17 mouse cellular contexts compared by ENCODE assay signal in the genomic region with DNA sequence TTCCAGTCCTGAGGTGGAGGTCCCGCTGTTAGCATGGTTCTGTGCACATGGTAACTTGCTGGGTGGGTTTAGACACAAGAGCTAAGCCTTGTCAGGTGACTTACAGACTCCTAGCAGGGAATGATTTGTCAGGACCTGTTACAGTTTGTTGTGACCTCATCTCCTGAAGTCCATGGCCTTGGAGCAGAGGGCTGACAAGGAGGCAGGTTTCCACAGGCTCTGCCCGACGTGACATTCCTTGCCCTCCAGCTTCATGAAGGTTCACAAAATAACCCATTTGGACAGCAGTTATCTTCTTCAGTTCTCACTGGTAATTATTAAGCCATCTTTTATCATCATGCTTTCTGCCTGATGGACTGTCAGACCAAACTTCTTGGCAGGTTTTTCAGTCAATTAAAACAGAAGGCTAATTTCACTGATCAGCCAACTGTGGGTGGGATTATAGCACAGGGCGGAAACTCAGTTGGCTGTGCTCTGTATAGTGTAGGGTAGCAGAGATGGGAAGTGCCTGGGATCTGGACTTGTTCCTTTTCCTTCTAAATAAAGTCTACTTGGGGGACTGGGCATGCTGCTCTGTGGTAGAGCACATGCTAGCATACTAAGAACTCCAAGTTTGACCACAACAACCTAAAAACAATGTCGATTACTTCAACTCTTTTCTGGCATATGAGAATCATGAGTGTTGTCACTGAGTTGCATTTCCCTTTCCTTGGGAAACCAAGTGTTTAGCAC.
DNase-seq lines count a peak whose midpoint lies in the region; ATAC-seq lines count a peak whose summit lies in the region.
"Had no signal": no experiment of that assay in that cellular context is flagged by ENCODE, and none has a peak within 500 bp of the region (broad histone marks: within the 10 kb centered on the region; RNA-seq: fewer than 3 reads in every experiment).

No protein-coding gene starts in this region.

- no peak overlapping the region for H3K9ac ChIP-seq in embryonic facial prominence, embryonic 11.5 days (replicated peaks; ENCODE audit: low read length)
- H3K9ac ChIP-seq: forebrain, embryonic 15.5 days; heart, embryonic 12.5 days; liver, embryonic 14.5 days had no signal

- H3K9me3 ChIP-seq in embryonic facial prominence, embryonic 11.5 days (replicated peaks; ENCODE audit: control insufficient read depth, low read length): no peaks in the 10 kb centered on the region
- H3K9me3 ChIP-seq: forebrain, embryonic 15.5 days; heart, embryonic 12.5 days had no signal

- no peaks in the 10 kb centered on the region for H3K4me1 ChIP-seq in embryonic facial prominence, embryonic 11.5 days (ENCODE audit: control insufficient read depth, insufficient read depth, low read length)
- H3K4me1 ChIP-seq: forebrain, embryonic 15.5 days had no signal

- no peaks in the 10 kb centered on the region for H3K36me3 ChIP-seq in embryonic facial prominence, embryonic 11.5 days (replicated peaks; ENCODE audit: control insufficient read depth, insufficient read depth, low read depth, low read length)
- H3K36me3 ChIP-seq: forebrain, embryonic 15.5 days; heart, embryonic 12.5 days had no signal

- H3K27me3 ChIP-seq in embryonic facial prominence, embryonic 11.5 days (ENCODE audit: control insufficient read depth, insufficient read depth, low read length): no peaks in the 10 kb centered on the region
- H3K27me3 ChIP-seq: forebrain, embryonic 15.5 days; heart, embryonic 12.5 days had no signal

- no peak for ATAC-seq in embryonic facial prominence, embryonic 11.5 days (replicated peaks; ENCODE audit: insufficient number of reproducible peaks, low FRiP score, low TSS enrichment, low read depth)
- no peak for ATAC-seq in megakaryocyte progenitor cell, adult 5-6 weeks (replicated peaks; ENCODE audit: poor library complexity)
- ATAC-seq in frontal cortex, adult (ENCODE audit: low TSS enrichment): no peak
- ATAC-seq: forebrain, embryonic 15.5 days had no signal

- 72% methylated on average over 5 of the region's 5 CpGs for WGBS in embryonic facial prominence, embryonic 11.5 days

- H3K4me2 ChIP-seq in embryonic facial prominence, embryonic 11.5 days (ENCODE audit: low read depth, low read length): no peak overlapping the region
- H3K4me2 ChIP-seq: forebrain, embryonic 15.5 days; heart, embryonic 12.5 days had no signal

- H3K4me3 ChIP-seq in embryonic facial prominence, embryonic 11.5 days (ENCODE audit: low read depth, low read length): no peak overlapping the region
- H3K4me3 ChIP-seq: forebrain, embryonic 15.5 days; heart, embryonic 12.5 days had no signal

- no peak overlapping the region for H3K27ac ChIP-seq in embryonic facial prominence, embryonic 11.5 days (replicated peaks; ENCODE audit: low read depth, low read length)
- H3K27ac ChIP-seq: forebrain, embryonic 15.5 days; liver, embryonic 14.5 days had no signal

- peak; percentile 47 for DNase-seq in kidney, adult 18-20 months
- DNase-seq in kidney, postnatal 4 days: no peak
- DNase-seq in Muller cell, postnatal 12 days (ENCODE audit: inconsistent ontology term): peak; percentile 13
- DNase-seq in embryonic facial prominence, embryonic 11.5 days (ENCODE audit: low spot score): peak; percentile 14
- peak; percentile 40 for DNase-seq in layer of hippocampus, adult 9-11 months
- no peak for DNase-seq in right cerebral cortex, postnatal 10 days (ENCODE audit: low spot score in 2 of 2)
- DNase-seq: B cell, adult 2 months; cerebellum, adult 2 months; gastrocnemius, postnatal 10 days; heart, postnatal 4 days; left cerebral cortex, postnatal 4 days; lung, postnatal 10 days had no signal

Comparison
In these comparisons a context has a peak if more than half of its experiments do, and no peak if none do; other contexts are left out.
1. DNase-seq: peak in kidney, adult 18-20 months (single experiment), Muller cell, postnatal 12 days (single experiment), embryonic facial prominence, embryonic 11.5 days (single experiment) and layer of hippocampus, adult 9-11 months (single experiment); none in kidney, postnatal 4 days (0 of 2) and right cerebral cortex, postnatal 10 days (0 of 2).